Mouse (Mus musculus) lung, adult 2 months (tissue): ENCODE results near the gene Stx16.

Experiments used
- CTCF ChIP-seq: fragments of 200-500 bp; IDR thresholded peaks from 2 replicates; pipeline ENCODE4 v1.5.1; 2011; ENCODE audit warnings: mild to moderate bottlenecking, low read length, control low read depth; ENCODE audit not compliant: insufficient read depth
- POLR2A ChIP-seq: fragments of 200-500 bp; IDR thresholded peaks from 2 replicates; pipeline ENCODE4 v1.6.1; 2011; ENCODE audit warnings: low read depth, mild to moderate bottlenecking, control low read depth, low read length, borderline replicate concordance; ENCODE audit errors: extremely low read depth

GRCm38 (mm10) chr2:174102399-174102798, 26.3 kb downstream of the Stx16 start:
- TF ChIP-seq CTCF = no peak
- no peak for TF ChIP-seq POLR2A
